Mouse (Mus musculus) midbrain, embryonic 14.5 days (tissue): ENCODE measurements at regions not wholly inside any gene's neighbourhood (a gene's known extent, or its start where the extent isn't known, plus 50 kb on each side); places are given as distances from the start of the nearest gene placed in this dataset.

Experiments
- ATAC-seq: fragments of 200-750 bp; cut with Nextera tagmentation; 2 replicates; pipeline ENCODE4 v1.8.0; 2017; ENCODE audit warnings: moderate number of reproducible peaks, moderate library complexity; ENCODE audit not compliant: low FRiP score, low TSS enrichment
- DNase-seq: peaks from one replicate; pipeline ENCODE4 v3.0.0-alpha.2; 2015
- H3K27ac ChIP-seq: fragments of 300-500 bp; sonication (generic); replicated peaks from 2 replicates; pipeline ENCODE4 v1.5.1; 2014; ENCODE audit warnings: mild to moderate bottlenecking, low read depth, low read length, moderate library complexity
- H3K27me3 ChIP-seq: fragments of 300-500 bp; sonication (generic); 2 replicates; pipeline ENCODE4 v1.6.1; 2014; ENCODE audit warnings: low read length, control low read depth, mixed read lengths; ENCODE audit not compliant: control insufficient read depth, insufficient read depth
- H3K36me3 ChIP-seq: fragments of 300-500 bp; sonication (generic); 2 replicates; pipeline ENCODE4 v1.6.1; 2014; ENCODE audit warnings: low read length, control low read depth; ENCODE audit not compliant: control insufficient read depth, insufficient read depth
- H3K4me1 ChIP-seq: fragments of 300-500 bp; sonication (generic); 2 replicates; pipeline ENCODE4 v1.6.1; 2014; ENCODE audit warnings: mild to moderate bottlenecking, antibody characterized with exemption, low read length, control low read depth; ENCODE audit not compliant: control insufficient read depth, insufficient read depth
- H3K4me2 ChIP-seq: fragments of 300-500 bp; sonication (generic); 2 replicates; pipeline ENCODE4 v1.6.1; 2014; ENCODE audit warnings: mild to moderate bottlenecking, low read length, moderate library complexity
- H3K4me3 ChIP-seq: fragments of 300-500 bp; sonication (generic); replicated peaks from 2 replicates; pipeline ENCODE4 v1.5.1; 2014; ENCODE audit warnings: low read depth, low read length
- H3K9ac ChIP-seq: fragments of 300-500 bp; sonication (generic); replicated peaks from 2 replicates; pipeline ENCODE4 v1.6.1; 2014; ENCODE audit warnings: mild to moderate bottlenecking, low read length, moderate library complexity
- H3K9me3 ChIP-seq: fragments of 300-500 bp; sonication (generic); 2 replicates; pipeline ENCODE4 v1.6.1; 2016; ENCODE audit warnings: low read length, control low read depth, mixed read lengths; ENCODE audit not compliant: control insufficient read depth
- WGBS: fragments of 180-500 bp; shearing (Covaris S2); extraction: QIAGEN DNeasy Blood & Tissue Kit; methylation state at CpG from one replicate; pipeline ENCODE4 v1.1.7; 2014; 5-methylcytosine and 5-hydroxymethylcytosine counted together

GRCm38 (mm10) chr3:118434311-118434710 is 127.6 kb upstream of the Dpyd start:
- under 1% methylated on average over 17 of the region's 17 CpGs for WGBS
- 0 out of 2 replicates have a peak, but pooled peaks have one; percentile 15 for ATAC-seq

DNA sequence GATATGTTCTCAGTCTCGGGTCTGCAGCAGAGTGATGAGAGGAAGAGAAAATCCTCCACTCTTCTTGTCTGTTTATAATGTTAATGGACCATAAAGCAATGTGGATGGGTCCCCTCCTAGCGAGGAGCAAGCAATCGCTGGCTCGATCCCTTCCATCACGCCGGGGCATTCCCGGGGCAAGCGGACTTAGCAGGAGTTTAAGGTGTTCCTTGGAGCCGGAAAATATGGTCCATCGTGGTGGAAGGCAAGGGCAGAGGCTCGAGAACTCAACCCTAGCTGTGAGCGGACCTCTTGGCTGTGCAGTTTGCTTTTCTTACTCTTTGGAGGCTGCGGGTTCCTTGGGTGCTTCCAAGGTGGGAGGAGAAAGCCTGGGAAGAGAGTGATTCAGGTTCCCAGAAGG is 127.1 kb upstream of the Dpyd start:
- Histone ChIP-seq H3K4me1 (peaks cover 10% of the 10 kb centered on the region), H3K27me3 (peaks cover 8% of the 10 kb centered on the region; the same call in 1 of the 2 replicates), H3K4me3 (peak overlapping the region; percentile 56), H3K9me3 (no peaks in the 10 kb centered on the region), H3K36me3 (no peaks in the 10 kb centered on the region), H3K27ac (peak overlapping the region; percentile 85; the same call in 1 of the 2 replicates), H3K4me2 (peak overlapping the region; percentile 93), H3K9ac (peak overlapping the region; percentile 69)
- 2% methylated on average over 13 of the region's 13 CpGs for WGBS
- ATAC-seq = no peak
- peak; percentile 24 for DNase-seq

More at GRCm38 (mm10) chr3:118434311-118434710, 127.6 kb upstream of the Dpyd start:
- Histone ChIP-seq H3K27ac (peak overlapping the region; percentile 85), H3K4me2 (peak overlapping the region; percentile 93), H3K4me1 (peaks cover 10% of the 10 kb centered on the region), H3K9me3 (no peaks in the 10 kb centered on the region), H3K9ac (peak overlapping the region; percentile 69), H3K27me3 (peaks cover 8% of the 10 kb centered on the region; the same call in 1 of the 2 replicates), H3K4me3 (peak overlapping the region; percentile 56), H3K36me3 (no peaks in the 10 kb centered on the region)
- peak; percentile 58 for DNase-seq

GRCm38 (mm10) chr3:118435248-118435647 is 126.7 kb upstream of the Dpyd start:
- Histone ChIP-seq H3K36me3 (no peaks in the 10 kb centered on the region), H3K4me3 (peak overlapping the region; percentile 56), H3K4me2 (peak overlapping the region; percentile 93), H3K27me3 (peaks cover 8% of the 10 kb centered on the region; the same call in 1 of the 2 replicates), H3K9me3 (no peaks in the 10 kb centered on the region), H3K4me1 (peaks cover 10% of the 10 kb centered on the region), H3K27ac (no peak overlapping the region; the same call in 1 of the 2 replicates), H3K9ac (peak overlapping the region; percentile 69; the same call in 1 of the 2 replicates)
- 13% methylated on average over 9 of the region's 9 CpGs for WGBS
- DNase-seq = peak; percentile 39
- no peak for ATAC-seq

DNA sequence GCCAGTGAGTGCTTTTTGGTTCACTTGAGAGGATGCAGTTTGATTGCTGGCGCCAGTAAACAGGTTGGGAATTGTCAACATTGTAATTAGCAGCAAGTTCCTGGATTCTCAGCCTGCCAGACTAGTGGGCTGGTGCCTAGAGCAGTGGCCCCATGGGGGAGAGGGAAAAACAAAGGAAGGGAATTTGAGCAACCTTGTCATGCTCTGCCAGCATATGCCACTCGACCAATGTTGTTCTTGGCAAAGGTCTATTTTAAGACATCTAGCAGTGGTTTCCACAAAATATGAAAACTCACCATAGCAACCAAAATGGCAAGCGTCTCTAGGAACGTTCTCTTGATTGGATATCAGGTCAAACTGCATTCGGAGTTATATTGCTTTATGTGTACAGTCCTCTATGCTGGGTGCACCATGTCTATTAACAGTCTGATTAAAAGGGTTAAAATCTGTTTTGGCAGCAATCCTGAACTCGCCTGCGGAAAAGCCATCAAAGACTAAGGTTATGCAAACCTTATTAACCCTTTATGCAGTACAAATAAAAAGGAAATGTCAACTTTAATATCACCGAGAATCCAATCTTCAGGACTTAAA is 118.1 kb upstream of the Dpyd start:
- no peak overlapping the region for H3K9ac ChIP-seq
- 50% methylated on average over 8 of the region's 8 CpGs for WGBS
- H3K4me3 ChIP-seq = no peak overlapping the region
- no peak overlapping the region for H3K27ac ChIP-seq
- peak; percentile 49 for DNase-seq
- no peak overlapping the region for H3K4me2 ChIP-seq
- no peaks in the 10 kb centered on the region for H3K36me3 ChIP-seq
- H3K9me3 ChIP-seq = no peaks in the 10 kb centered on the region
- H3K4me1 ChIP-seq = peaks cover 2% of the 10 kb centered on the region; the same call in 1 of the 2 replicates
- no peak for ATAC-seq
- H3K27me3 ChIP-seq = no peaks in the 10 kb centered on the region

- Histone ChIP-seq H3K4me1 (peaks cover 2% of the 10 kb centered on the region; the same call in 1 of the 2 replicates), H3K9ac (no peak overlapping the region), H3K4me2 (no peak overlapping the region), H3K27me3 (no peaks in the 10 kb centered on the region), H3K27ac (no peak overlapping the region), H3K4me3 (no peak overlapping the region), H3K9me3 (no peaks in the 10 kb centered on the region), H3K36me3 (no peaks in the 10 kb centered on the region)
- no peak for DNase-seq
- no peak for ATAC-seq
- 91% methylated on average over 4 of the region's 4 CpGs for WGBS
Measured at GRCm38 (mm10) chr3:118445360-118445759, 116.6 kb upstream of the Dpyd start.

DNA sequence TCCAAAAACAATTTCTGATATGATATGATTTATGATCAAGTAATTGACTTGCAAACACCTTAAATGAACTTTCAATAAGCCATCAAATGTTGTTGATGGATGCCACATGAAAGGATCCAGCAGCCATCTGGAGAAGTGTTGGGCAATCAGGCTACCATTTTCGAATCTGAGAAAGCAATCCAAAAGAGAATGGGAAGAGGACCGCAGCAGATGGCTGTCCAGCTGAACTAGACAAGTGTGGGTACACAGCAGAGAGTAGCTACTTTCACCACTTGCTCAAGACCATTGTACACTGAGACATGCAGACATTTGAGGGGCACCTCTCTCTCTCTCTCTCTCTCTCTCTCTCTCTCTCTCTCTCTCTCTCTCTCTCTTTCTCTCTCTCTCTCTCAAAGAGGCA is 102.3 kb upstream of the Dpyd start:
- H3K36me3 ChIP-seq = no peaks in the 10 kb centered on the region
- no peaks in the 10 kb centered on the region for H3K9me3 ChIP-seq
- WGBS = 89% methylated on average over 2 of the region's 2 CpGs
- no peaks in the 10 kb centered on the region for H3K4me1 ChIP-seq
- no peak overlapping the region for H3K4me3 ChIP-seq
- ATAC-seq (no peak), DNase-seq (no peak)
- no peaks in the 10 kb centered on the region for H3K27me3 ChIP-seq
- H3K27ac ChIP-seq = no peak overlapping the region
- no peak overlapping the region for H3K9ac ChIP-seq
- H3K4me2 ChIP-seq = no peak overlapping the region

- H3K36me3 ChIP-seq = no peaks in the 10 kb centered on the region
- no peaks in the 10 kb centered on the region for H3K4me1 ChIP-seq
- no peak for DNase-seq
- no peaks in the 10 kb centered on the region for H3K9me3 ChIP-seq
- no peak overlapping the region for H3K27ac ChIP-seq
- H3K4me3 ChIP-seq = no peak overlapping the region
- H3K27me3 ChIP-seq = no peaks in the 10 kb centered on the region
- 93% methylated on average over 2 of the region's 2 CpGs for WGBS
- no peak overlapping the region for H3K9ac ChIP-seq
- ATAC-seq = no peak
- no peak overlapping the region for H3K4me2 ChIP-seq
Measured at GRCm38 (mm10) chr3:118465611-118466010, 96.3 kb upstream of the Dpyd start.

DNA sequence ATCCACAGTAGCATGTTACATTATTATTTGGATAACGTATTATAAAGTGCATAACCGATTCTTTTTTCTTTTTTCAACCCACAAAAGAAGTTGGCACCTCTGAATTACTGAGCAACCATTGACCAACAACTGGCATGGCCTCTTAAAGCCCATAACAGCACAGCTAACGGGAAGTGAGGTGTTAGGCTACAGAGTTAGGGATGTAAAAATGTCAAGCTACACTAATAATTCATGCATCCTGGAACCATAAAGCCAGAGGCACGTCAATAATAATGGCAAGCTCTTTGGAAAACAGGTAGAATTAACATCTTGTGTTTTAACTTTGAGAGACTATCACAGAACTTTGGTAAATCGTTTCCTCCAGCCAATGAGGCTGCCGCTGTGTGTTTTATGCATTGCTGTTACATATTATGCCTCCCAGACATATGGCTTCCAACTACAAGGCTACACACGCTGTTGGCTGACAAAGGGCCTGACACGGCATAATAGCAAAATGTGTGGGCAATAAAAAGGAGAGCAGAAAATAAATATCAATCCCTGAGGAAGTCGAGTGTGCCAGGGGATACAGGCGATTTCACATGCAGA is 89.6 kb upstream of the Dpyd start:
- H3K27ac ChIP-seq = no peak overlapping the region
- no peaks in the 10 kb centered on the region for H3K27me3 ChIP-seq
- no peak overlapping the region for H3K4me2 ChIP-seq
- H3K36me3 ChIP-seq = no peaks in the 10 kb centered on the region
- 66% methylated on average over 10 of the region's 10 CpGs for WGBS
- no peaks in the 10 kb centered on the region for H3K4me1 ChIP-seq
- ATAC-seq (no peak), DNase-seq (peak; percentile 5)
- no peak overlapping the region for H3K4me3 ChIP-seq
- H3K9me3 ChIP-seq = no peaks in the 10 kb centered on the region
- H3K9ac ChIP-seq = no peak overlapping the region

- H3K36me3 ChIP-seq = no peaks in the 10 kb centered on the region
- no peaks in the 10 kb centered on the region for H3K9me3 ChIP-seq
- no peak for ATAC-seq
- no peak overlapping the region for H3K27ac ChIP-seq
- no peaks in the 10 kb centered on the region for H3K4me1 ChIP-seq
- WGBS = 90% methylated on average over 8 of the region's 8 CpGs
- H3K4me3 ChIP-seq = no peak overlapping the region
- no peak overlapping the region for H3K9ac ChIP-seq
- H3K27me3 ChIP-seq = no peaks in the 10 kb centered on the region
- no peak for DNase-seq
- no peak overlapping the region for H3K4me2 ChIP-seq
Measured at GRCm38 (mm10) chr3:118478065-118478464, 83.9 kb upstream of the Dpyd start.
